Mouse (Mus musculus) testis, adult 10 weeks (tissue): ENCODE data around the gene Olfr53. TPM values are rescaled to one million over a fixed set of nuclear protein-coding genes. Genes with fewer than 3 reads are reported as not detected.

Experiments
- polyA plus RNA-seq: library from polyadenylated mRNA; stranded (reverse); fragments of 350-450 nt; fragmentation: Illumina TruSeq; extraction: RNeasy Lipid Tissue Mini Kit (QIAGEN cat#74804); gene quantifications from one replicate; pipeline ENCODE4 v1.2.3, GENCODE M21; 2014; ENCODE audit warnings: low read depth, low replicate concordance

Olfr53 gene
- not detected for polyA plus RNA-seq

GRCm38 (mm10) chr7:140646152-140646551 lies at the start of gene Olfr53:
Gene Olfr53, plus strand, starts transcription at chr7:140646452.

GRCm38 (mm10) chr7:140600969-140601368 lies 45.3 kb upstream of the Olfr53 start, which contains the start of gene Olfr46:
Gene Olfr46, plus strand, starts transcription at chr7:140601269.

GRCm38 (mm10) chr7:140628670-140629069 lies 17.6 kb upstream of the Olfr53 start, which contains the start of gene Olfr61:
Gene Olfr61, plus strand, starts transcription at chr7:140628970.

GRCm38 (mm10) chr7:140659630-140660029 lies 13.4 kb downstream of the Olfr53 start, which contains the start of gene Olfr539:
Gene Olfr539, plus strand, starts transcription at chr7:140659930.

GRCm38 (mm10) chr7:140681651-140682050 lies 35.4 kb downstream of the Olfr53 start, which contains the start of gene Olfr45:
Gene Olfr45, plus strand, starts transcription at chr7:140681951.

GRCm38 (mm10) chr7:140696967-140697366 lies 50.7 kb downstream of the Olfr53 start, which contains the start of gene Olfr541:
Gene Olfr541, plus strand, starts transcription at chr7:140697267.

Other genes starting within 250 kb of the Olfr53 start
- gene Olfr531, start 243.5 kb upstream of the Olfr53 start, polyA plus RNA-seq, result not detected
- not detected for gene Olfr532, start 224.8 kb upstream of the Olfr53 start, polyA plus RNA-seq
- not detected for gene Olfr533, start 183.1 kb upstream of the Olfr53 start, polyA plus RNA-seq
- not detected for gene Olfr535, start 162.2 kb upstream of the Olfr53 start, polyA plus RNA-seq
- not detected for gene Olfr536, start 139.1 kb upstream of the Olfr53 start, polyA plus RNA-seq
- gene Olfr538, start 78.6 kb upstream of the Olfr53 start, polyA plus RNA-seq, result not detected
- gene Olfr46, start 45.2 kb upstream of the Olfr53 start, polyA plus RNA-seq, result 0.69 TPM
- gene Olfr61, start 17.5 kb upstream of the Olfr53 start, polyA plus RNA-seq, result not detected
- gene Olfr539, start 13.5 kb downstream of the Olfr53 start, polyA plus RNA-seq, result 0.08 TPM
- not detected for gene Olfr45, start 35.5 kb downstream of the Olfr53 start, polyA plus RNA-seq
- not detected for gene Olfr541, start 50.8 kb downstream of the Olfr53 start, polyA plus RNA-seq
- gene Cyp2e1, start 117.3 kb downstream of the Olfr53 start, polyA plus RNA-seq, result 1.8 TPM
- 395 TPM for gene Syce1, start 141.4 kb downstream of the Olfr53 start, polyA plus RNA-seq
- gene Zfp941, start 175.7 kb downstream of the Olfr53 start, polyA plus RNA-seq, result 5.9 TPM
- gene Urah, start 188.6 kb downstream of the Olfr53 start, polyA plus RNA-seq, result not detected
- not detected for gene Scgb1c1, start 199.1 kb downstream of the Olfr53 start, polyA plus RNA-seq
- gene Odf3, start 201.4 kb downstream of the Olfr53 start, polyA plus RNA-seq, result 8.1 TPM
- gene Gm45785, start 209.9 kb downstream of the Olfr53 start, polyA plus RNA-seq, result not detected
- gene Ric8a, start 210.5 kb downstream of the Olfr53 start, polyA plus RNA-seq, result 2.5 TPM
- gene Bet1l, start 211.1 kb downstream of the Olfr53 start, polyA plus RNA-seq, result 4.3 TPM
- 142 TPM for gene Psmd13, start 235.5 kb downstream of the Olfr53 start, polyA plus RNA-seq
- 9.5 TPM for gene Sirt3, start 235.9 kb downstream of the Olfr53 start, polyA plus RNA-seq